Mouse (Mus musculus) embryonic fibroblast, embryonic 13.5 days (primary cell): ENCODE data around the gene Gm20388.

ENCODE experiments used
- CTCF ChIP-seq: IDR thresholded peaks from 2 replicates; pipeline ENCODE4 v1.5.1; 2011; ENCODE audit warnings: mild to moderate bottlenecking, control low read depth, low read length, moderate library complexity, borderline replicate concordance; ENCODE audit not compliant: insufficient read depth
- POLR2A ChIP-seq: IDR thresholded peaks from 2 replicates; pipeline ENCODE4 v1.6.1; 2011; ENCODE audit warnings: low read depth, mild to moderate bottlenecking, control low read depth, low read length, moderate library complexity

- no peak for TF ChIP-seq POLR2A
- TF ChIP-seq CTCF: no peak
Measured at GRCm38 (mm10) chr8:121889810-121890785, 1979.5 kb downstream of the Gm20388 start.
